Mouse (Mus musculus): ENCODE results near the gene Gdf15. TPM values are rescaled to one million over a fixed set of nuclear protein-coding genes. Genes with fewer than 3 reads are reported as not detected.

The Gdf15 gene
- polyA plus RNA-seq, 1 experiment from 2014 or later: 1.0 TPM

DNA sequence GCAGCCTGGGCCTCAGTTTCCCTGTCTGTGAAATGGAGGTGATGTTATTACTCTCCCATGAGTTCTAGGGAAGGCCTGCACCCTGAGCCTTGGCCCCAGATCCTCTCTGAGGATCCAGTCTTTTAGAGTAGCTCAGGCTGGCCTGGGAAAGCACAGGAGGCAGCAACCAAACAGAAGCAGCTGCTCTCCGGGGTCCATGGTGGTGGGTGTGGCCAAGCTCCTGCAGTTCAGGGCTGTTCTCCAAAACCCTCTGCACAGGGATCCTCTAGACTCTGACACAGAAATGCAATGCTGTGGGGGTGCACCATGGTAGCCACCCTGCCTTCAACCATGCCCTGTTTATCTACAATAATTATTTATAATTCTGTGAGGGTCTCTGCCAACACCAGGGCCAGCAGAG lies 18.5 kb downstream of the Gdf15 start:
- Histone ChIP-seq H3K36me3 (no peaks in the 10 kb centered on the region), H3K27me3 (replicated peaks) (no peaks in the 10 kb centered on the region), H3K4me1 (replicated peaks) (peaks cover 32% of the 10 kb centered on the region), H3K27ac (ENCODE audit: poor library complexity, severe bottlenecking) (no peak overlapping the region), H3K4me3 (no peak overlapping the region), H3K4me2 (no peak overlapping the region), H3K9me3 (replicated peaks) (no peaks in the 10 kb centered on the region), H3K9ac (no peak overlapping the region)
- WGBS: 11% methylated on average over 1 of the region's 1 CpGs
- ATAC-seq (ENCODE audit: insufficient number of reproducible peaks, low FRiP score): no peak

DNA sequence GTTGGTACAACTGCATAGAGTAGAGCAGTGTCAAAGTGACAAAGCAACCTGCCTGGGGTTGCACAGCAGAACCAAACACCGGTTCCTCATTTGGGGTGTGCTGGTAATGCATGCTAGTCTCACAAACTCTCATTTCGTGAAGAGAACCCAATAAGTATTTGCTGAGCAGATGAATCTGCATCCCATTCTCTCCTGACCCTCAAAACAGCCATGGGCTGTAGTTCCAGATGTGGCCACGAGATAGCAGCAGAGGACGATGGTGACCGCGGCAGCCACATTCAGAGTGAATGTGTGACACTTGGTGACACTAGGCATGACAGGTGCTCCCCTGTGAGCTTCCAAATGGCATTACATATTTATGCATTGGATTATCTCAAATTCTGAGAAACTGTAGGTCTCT lies 20.4 kb downstream of the Gdf15 start:
- Histone ChIP-seq H3K4me1 (replicated peaks) (peaks cover 48% of the 10 kb centered on the region), H3K9ac (peak overlapping the region; percentile 77), H3K9me3 (replicated peaks) (no peaks in the 10 kb centered on the region), H3K4me3 (peak overlapping the region; percentile 93), H3K27ac (ENCODE audit: poor library complexity, severe bottlenecking) (peak overlapping the region; percentile 58), H3K36me3 (no peaks in the 10 kb centered on the region), H3K27me3 (replicated peaks) (no peaks in the 10 kb centered on the region), H3K4me2 (peak overlapping the region; percentile 99)
- under 1% methylated on average over 6 of the region's 6 CpGs for WGBS
- ATAC-seq (ENCODE audit: insufficient number of reproducible peaks, low FRiP score): no peak

DNA sequence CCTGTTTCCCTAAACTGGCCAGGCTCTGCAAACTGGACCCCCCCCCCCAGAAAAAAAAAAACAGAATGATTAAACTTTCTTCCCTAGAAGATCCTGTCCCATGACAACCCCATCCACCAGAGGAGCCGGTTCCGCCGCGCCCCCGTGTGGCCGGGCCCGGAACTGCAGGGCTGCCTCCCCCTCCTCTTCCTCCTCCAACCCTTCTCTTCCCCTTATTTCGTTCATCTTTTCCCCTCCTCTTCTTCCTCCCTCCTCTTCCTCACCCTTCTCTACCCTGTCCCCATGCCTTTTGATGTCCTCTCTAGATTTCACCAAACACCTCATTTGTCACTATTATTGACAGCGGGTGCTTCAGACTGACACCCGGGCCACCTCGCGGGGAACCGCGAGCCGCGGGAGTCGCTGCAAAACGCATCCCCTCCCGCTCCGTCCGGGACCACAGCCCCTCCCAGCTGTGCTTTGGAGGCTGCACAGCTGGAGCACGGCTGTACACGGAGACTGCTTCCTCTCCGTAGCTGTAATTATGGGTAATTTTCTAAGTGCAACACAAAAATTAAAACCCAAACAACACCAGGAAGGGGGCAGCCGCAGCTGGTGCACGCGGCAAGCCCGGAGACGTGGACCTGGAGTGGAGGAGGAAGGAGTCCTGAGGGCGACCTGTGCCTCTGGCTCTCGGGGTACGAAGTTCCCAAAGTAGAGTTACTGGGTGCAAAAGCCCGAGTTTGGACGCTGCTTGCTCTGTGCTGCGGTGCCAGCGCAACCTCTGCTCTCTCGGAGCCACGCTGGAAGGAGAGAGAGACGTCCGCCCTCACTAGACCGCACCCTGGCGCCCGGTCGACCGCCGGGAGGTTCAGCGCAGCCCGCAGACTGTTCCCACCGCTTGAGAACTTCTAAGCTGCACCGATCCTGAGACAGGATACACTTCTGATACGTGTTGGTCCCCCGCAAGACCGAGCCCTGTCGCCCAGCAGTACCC lies 21.2 kb downstream of the Gdf15 start:
- peak overlapping the region; percentile 77 for H3K9ac ChIP-seq
- under 1% methylated on average over 54 of the region's 54 CpGs for WGBS
- peaks cover 47% of the 10 kb centered on the region for H3K4me1 ChIP-seq (replicated peaks)
- H3K27me3 ChIP-seq (replicated peaks): no peaks in the 10 kb centered on the region
- peak overlapping the region; percentile 99 for H3K4me2 ChIP-seq
- H3K36me3 ChIP-seq: no peaks in the 10 kb centered on the region
- H3K4me3 ChIP-seq: peak overlapping the region; percentile 93
- 0 out of 2 replicates have a peak, but pooled peaks have one; percentile 14 for ATAC-seq (ENCODE audit: insufficient number of reproducible peaks, low FRiP score)
- peak overlapping the region; percentile 98 for H3K27ac ChIP-seq (ENCODE audit: poor library complexity, severe bottlenecking)
- no peaks in the 10 kb centered on the region for H3K9me3 ChIP-seq (replicated peaks)

GRCm38 (mm10) chr8:70609849-70610795 lies 22.1 kb downstream of the Gdf15 start:
- Histone ChIP-seq H3K4me2 (peak overlapping the region; percentile 99), H3K4me1 (replicated peaks) (peaks cover 53% of the 10 kb centered on the region), H3K36me3 (no peaks in the 10 kb centered on the region), H3K9ac (peak overlapping the region; percentile 73), H3K27me3 (replicated peaks) (no peaks in the 10 kb centered on the region), H3K9me3 (replicated peaks) (no peaks in the 10 kb centered on the region), H3K4me3 (peak overlapping the region; percentile 93), H3K27ac (ENCODE audit: poor library complexity, severe bottlenecking) (peak overlapping the region; percentile 98)
- under 1% methylated on average over 38 of the region's 45 CpGs for WGBS
- ATAC-seq (ENCODE audit: insufficient number of reproducible peaks, low FRiP score): peak; percentile 67

DNA sequence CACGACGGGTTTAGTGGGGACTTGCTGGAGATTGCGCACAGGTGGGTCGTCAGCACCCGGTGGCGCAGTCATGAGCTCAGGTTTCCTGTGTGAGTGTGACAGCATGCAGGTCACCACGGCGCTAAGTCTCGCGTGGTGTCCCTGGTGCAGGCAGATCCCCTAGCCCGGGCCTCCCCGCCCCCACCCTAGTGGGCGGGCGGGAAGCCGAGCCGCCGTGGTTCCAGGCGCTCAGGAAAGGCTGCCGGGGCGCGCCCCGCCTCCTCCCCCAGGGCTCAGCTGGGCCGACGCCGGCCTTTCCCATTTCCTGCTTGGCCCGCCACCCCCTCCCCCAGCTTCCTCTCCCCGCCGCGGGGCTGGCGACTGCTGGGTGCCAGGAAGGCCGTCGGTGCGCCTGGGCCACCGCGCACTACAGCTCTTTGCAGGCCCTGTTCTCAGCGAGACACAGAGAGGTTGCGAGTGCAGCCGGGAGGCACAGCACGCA lies 22.8 kb downstream of the Gdf15 start:
- Histone ChIP-seq H3K9me3 (replicated peaks) (no peaks in the 10 kb centered on the region), H3K36me3 (no peaks in the 10 kb centered on the region), H3K4me3 (peak overlapping the region; percentile 93), H3K27ac (ENCODE audit: poor library complexity, severe bottlenecking) (peak overlapping the region; percentile 98), H3K27me3 (replicated peaks) (no peaks in the 10 kb centered on the region), H3K4me2 (peak overlapping the region; percentile 99), H3K4me1 (replicated peaks) (peaks cover 56% of the 10 kb centered on the region), H3K9ac (peak overlapping the region; percentile 73)
- ATAC-seq (ENCODE audit: insufficient number of reproducible peaks, low FRiP score): peak; percentile 74
- 1% methylated on average over 38 of the region's 39 CpGs for WGBS

DNA sequence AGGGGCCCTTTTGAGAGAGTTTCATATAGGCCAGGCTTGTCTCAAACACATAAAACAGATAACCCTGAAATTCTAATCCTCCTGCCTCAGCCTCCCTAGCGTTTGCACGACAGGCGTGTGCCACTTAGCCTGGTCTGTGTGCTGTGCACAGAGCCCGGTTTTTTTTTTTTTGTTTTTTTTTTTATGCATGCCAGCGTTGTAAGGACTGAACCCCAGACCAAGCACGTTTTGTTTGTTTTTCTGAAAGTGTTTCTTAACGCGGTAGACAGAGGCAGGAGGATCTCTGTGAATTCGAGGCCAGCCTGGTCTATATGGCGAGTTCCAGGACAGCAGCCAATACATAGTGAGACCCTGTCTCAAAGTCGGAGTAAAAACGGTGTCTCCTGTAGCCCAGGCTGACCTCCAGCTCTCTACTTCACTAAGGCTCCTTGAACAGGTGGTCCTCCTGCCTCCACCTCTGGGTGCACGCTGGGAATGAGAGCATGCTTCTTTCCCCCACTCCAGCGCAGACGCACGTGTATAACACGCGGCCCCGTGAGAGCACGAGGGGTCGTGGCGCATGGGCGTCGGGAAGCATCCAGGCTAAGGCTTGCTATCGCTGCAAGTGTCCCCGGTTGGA lies 23.4 kb downstream of the Gdf15 start, which contains the start of gene Ssbp4:
Gene Ssbp4 (minus strand): TSS at position 124 of the 619 bp plus-strand sequence.
- 5% methylated on average over 26 of the region's 26 CpGs for WGBS

GRCm38 (mm10) chr8:70607898-70608748 lies 24.1 kb downstream of the Gdf15 start:
- ATAC-seq (ENCODE audit: insufficient number of reproducible peaks, low FRiP score): no peak
- H3K27ac ChIP-seq (ENCODE audit: poor library complexity, severe bottlenecking): peak overlapping the region; percentile 98
- H3K9me3 ChIP-seq (replicated peaks): no peaks in the 10 kb centered on the region
- H3K36me3 ChIP-seq: peaks cover 4% of the 10 kb centered on the region
- peaks cover 56% of the 10 kb centered on the region for H3K4me1 ChIP-seq (replicated peaks)
- WGBS: 2% methylated on average over 84 of the region's 84 CpGs
- no peaks in the 10 kb centered on the region for H3K27me3 ChIP-seq (replicated peaks)
- peak overlapping the region; percentile 99 for H3K4me2 ChIP-seq
- peak overlapping the region; percentile 97 for H3K9ac ChIP-seq
- peak overlapping the region; percentile 93 for H3K4me3 ChIP-seq

More for the DNA sequence above, 23.4 kb downstream of the Gdf15 start, which contains the start of gene Ssbp4:
- H3K27me3 ChIP-seq (replicated peaks): no peaks in the 10 kb centered on the region
- peak within 1 kb of the TSS; percentile 99 for H3K4me2 ChIP-seq
- H3K27ac ChIP-seq (ENCODE audit: poor library complexity, severe bottlenecking): peak within 1 kb of the TSS; percentile 98
- peaks cover 56% of the 10 kb centered on the region for H3K4me1 ChIP-seq (replicated peaks)
- 0 out of 2 replicates have a peak, but pooled peaks have one; percentile 1 for ATAC-seq (ENCODE audit: insufficient number of reproducible peaks, low FRiP score)
- H3K9ac ChIP-seq: peak within 1 kb of the TSS; percentile 97
- peak within 1 kb of the TSS; percentile 93 for H3K4me3 ChIP-seq
- no peaks in the 10 kb centered on the region for H3K9me3 ChIP-seq (replicated peaks)
- H3K36me3 ChIP-seq: no peaks in the 10 kb centered on the region

GRCm38 (mm10) chr8:70607603-70607897 lies 24.7 kb downstream of the Gdf15 start:
- peak overlapping the region; percentile 93 for H3K4me3 ChIP-seq
- no peak for ATAC-seq (ENCODE audit: insufficient number of reproducible peaks, low FRiP score)
- peak overlapping the region; percentile 99 for H3K4me2 ChIP-seq
- no peaks in the 10 kb centered on the region for H3K27me3 ChIP-seq (replicated peaks)
- H3K4me1 ChIP-seq (replicated peaks): peaks cover 56% of the 10 kb centered on the region
- no peaks in the 10 kb centered on the region for H3K9me3 ChIP-seq (replicated peaks)
- H3K9ac ChIP-seq: peak overlapping the region; percentile 97
- H3K27ac ChIP-seq (ENCODE audit: poor library complexity, severe bottlenecking): no peak overlapping the region
- peaks cover 9% of the 10 kb centered on the region for H3K36me3 ChIP-seq
- WGBS: 22% methylated on average over 6 of the region's 6 CpGs

GRCm38 (mm10) chr8:70606780-70607602 lies 25.3 kb downstream of the Gdf15 start:
- H3K9ac ChIP-seq: peak overlapping the region; percentile 97
- peak overlapping the region; percentile 93 for H3K4me3 ChIP-seq
- H3K27ac ChIP-seq (ENCODE audit: poor library complexity, severe bottlenecking): no peak overlapping the region; the same call in 1 of the 2 replicates
- H3K27me3 ChIP-seq (replicated peaks): no peaks in the 10 kb centered on the region
- peaks cover 56% of the 10 kb centered on the region for H3K4me1 ChIP-seq (replicated peaks)
- no peaks in the 10 kb centered on the region for H3K9me3 ChIP-seq (replicated peaks)
- H3K36me3 ChIP-seq: peaks cover 15% of the 10 kb centered on the region
- 57% methylated on average over 18 of the region's 18 CpGs for WGBS
- no peak for ATAC-seq (ENCODE audit: insufficient number of reproducible peaks, low FRiP score)
- H3K4me2 ChIP-seq: peak overlapping the region; percentile 99
